Mouse (Mus musculus) forebrain, postnatal 0 days (tissue): ENCODE data around the gene Hist1h2af. TPM values are rescaled to one million over a fixed set of nuclear protein-coding genes. Genes with fewer than 3 reads are reported as not detected.

Experiments used
- ATAC-seq: fragments of 200-750 bp; cut with Nextera tagmentation; 2 replicates; pipeline ENCODE4 v1.8.0; 2017; ENCODE audit warnings: mild to moderate bottlenecking, moderate library complexity
- DNase-seq: peaks from one replicate; pipeline ENCODE4 v3.0.0-alpha.2; 2015
- H3K27ac ChIP-seq: fragments of 300-500 bp; sonication (generic); 2 replicates; pipeline ENCODE4 v1.5.1; 2014; ENCODE audit warnings: low read depth, mild to moderate bottlenecking, antibody characterized with exemption, low read length, moderate library complexity, mixed read lengths
- H3K27me3 ChIP-seq: fragments of 300-500 bp; sonication (generic); 2 replicates; pipeline ENCODE4 v1.6.1; 2014; ENCODE audit warnings: mild to moderate bottlenecking, low read length, mixed read lengths; ENCODE audit not compliant: insufficient read depth
- H3K36me3 ChIP-seq: fragments of 300-500 bp; sonication (generic); 2 replicates; pipeline ENCODE4 v1.6.1; 2014; ENCODE audit warnings: mild to moderate bottlenecking, moderate library complexity; ENCODE audit not compliant: insufficient read depth
- H3K4me1 ChIP-seq: fragments of 300-500 bp; sonication (generic); 2 replicates; pipeline ENCODE4 v1.6.1; 2014; ENCODE audit warnings: antibody characterized with exemption; ENCODE audit not compliant: insufficient read depth
- H3K4me2 ChIP-seq: fragments of 300-500 bp; sonication (generic); 2 replicates; pipeline ENCODE4 v1.6.1; 2014; ENCODE audit warnings: low read depth, mild to moderate bottlenecking, moderate library complexity
- H3K4me3 ChIP-seq: fragments of 300-500 bp; sonication (generic); 2 replicates; pipeline ENCODE4 v1.5.1; 2014; ENCODE audit warnings: low read depth, low read length, mixed read lengths
- H3K9ac ChIP-seq: fragments of 300-500 bp; sonication (generic); 2 replicates; pipeline ENCODE4 v1.6.1; 2014; ENCODE audit warnings: mild to moderate bottlenecking
- H3K9me3 ChIP-seq: fragments of 300-500 bp; sonication (generic); 2 replicates; pipeline ENCODE4 v1.6.1; 2016; ENCODE audit warnings: low read length
- CTCF ChIP-seq: sonication (generic); IDR thresholded peaks from 2 replicates; pipeline ENCODE4 v1.5.1; 2016; ENCODE audit warnings: antibody characterized with exemption, control low read depth, low read depth
- WGBS: fragments of 180-500 bp; shearing (Covaris S2); extraction: QIAGEN DNeasy Blood & Tissue Kit; methylation state at CpG from one replicate; pipeline ENCODE4 v1.1.7; 2014; 5-methylcytosine and 5-hydroxymethylcytosine counted together
- polyA plus RNA-seq: library from polyadenylated mRNA; unstranded; fragments of >200 nt; fragmentation: Nextera tagmentation; extraction: Ambion mirVana; gene quantifications from 2 replicates; pipeline ENCODE4 v1.2.1, GENCODE M21; 2015
- total RNA-seq: library from RNA; depleted of rRNA; stranded (reverse); fragments of >200 nt; gene quantifications from 2 replicates; pipeline ENCODE4 v1.2.3, GENCODE M21; 2014

The Hist1h2af gene
- total and polyA plus RNA-seq, 2 experiments from 2014 or later = 227 TPM; not detected in 1

DNA sequence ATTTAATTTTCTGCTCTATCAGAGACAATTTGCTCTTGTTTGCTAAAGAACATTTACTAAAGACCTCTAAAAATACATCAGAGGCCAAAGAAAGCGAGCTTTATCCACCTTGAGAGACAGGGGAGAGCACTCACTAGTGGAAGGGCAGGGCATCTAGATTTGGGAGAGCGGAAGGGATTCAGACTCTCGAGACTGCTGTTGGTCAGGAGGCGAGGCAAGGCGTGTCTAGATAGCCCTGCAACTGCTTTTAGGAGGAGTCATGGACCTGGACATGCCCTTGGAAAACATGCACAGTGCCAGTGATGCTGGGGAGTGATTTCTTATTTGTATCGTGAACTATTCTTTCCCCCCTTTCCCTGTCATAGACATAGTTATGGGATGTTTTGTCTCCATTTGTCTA is 38.2 kb upstream of the Hist1h2af start:
- Histone ChIP-seq H3K4me2 (no peak overlapping the region), H3K27ac (no peak overlapping the region), H3K36me3 (no peaks in the 10 kb centered on the region), H3K4me3 (no peak overlapping the region), H3K27me3 (peaks cover 11% of the 10 kb centered on the region; the same call in 1 of the 2 replicates), H3K9me3 (no peaks in the 10 kb centered on the region), H3K9ac (no peak overlapping the region), H3K4me1 (no peaks in the 10 kb centered on the region)
- DNase-seq (no peak), ATAC-seq (no peak)
- 79% methylated on average over 6 of the region's 6 CpGs for WGBS
- no peak for TF ChIP-seq CTCF

DNA sequence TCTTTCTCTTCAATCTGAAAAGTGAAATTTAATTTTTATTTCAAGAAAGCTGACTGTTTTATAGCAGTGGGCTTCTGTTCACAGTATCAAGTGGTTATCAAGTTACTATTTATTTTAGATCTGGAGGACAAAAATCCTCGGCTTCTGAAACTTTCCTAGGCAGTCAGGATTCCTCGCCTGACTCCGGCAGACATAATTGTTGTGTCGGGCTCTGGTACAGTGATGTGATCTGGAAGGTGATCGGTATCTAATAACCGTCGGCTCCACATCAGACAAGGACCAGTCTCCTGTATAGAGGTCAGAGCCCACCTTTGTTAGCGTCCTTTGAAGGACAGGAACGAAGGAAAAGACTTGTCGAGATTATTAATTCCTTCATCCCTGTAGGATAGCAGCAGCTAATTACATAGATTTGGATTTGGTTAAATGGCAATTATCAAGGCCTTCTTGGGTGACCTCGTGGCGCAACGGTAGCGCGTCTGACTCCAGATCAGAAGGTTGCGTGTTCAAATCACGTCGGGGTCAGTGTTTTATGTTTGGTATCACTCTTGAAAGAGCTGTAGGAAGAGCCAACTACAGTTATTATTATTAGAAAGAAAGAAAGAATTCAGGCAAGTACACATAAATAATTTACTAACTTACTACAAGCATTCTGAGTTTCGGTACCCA is 35.9 kb upstream of the Hist1h2af start:
- no peak overlapping the region for H3K27ac ChIP-seq
- ATAC-seq (0 out of 2 replicates have a peak, but pooled peaks have one; percentile 12), DNase-seq (peak; percentile 52)
- H3K9me3 ChIP-seq = no peaks in the 10 kb centered on the region
- H3K4me2 ChIP-seq = peak overlapping the region; percentile 45
- no peaks in the 10 kb centered on the region for H3K36me3 ChIP-seq
- H3K27me3 ChIP-seq = peaks cover 11% of the 10 kb centered on the region; the same call in 1 of the 2 replicates
- 9% methylated on average over 19 of the region's 19 CpGs for whole genome bisulfite sequencing
- no peak overlapping the region for H3K9ac ChIP-seq
- TF ChIP-seq CTCF = no peak
- no peaks in the 10 kb centered on the region for H3K4me1 ChIP-seq
- H3K4me3 ChIP-seq = peak overlapping the region; percentile 18

DNA sequence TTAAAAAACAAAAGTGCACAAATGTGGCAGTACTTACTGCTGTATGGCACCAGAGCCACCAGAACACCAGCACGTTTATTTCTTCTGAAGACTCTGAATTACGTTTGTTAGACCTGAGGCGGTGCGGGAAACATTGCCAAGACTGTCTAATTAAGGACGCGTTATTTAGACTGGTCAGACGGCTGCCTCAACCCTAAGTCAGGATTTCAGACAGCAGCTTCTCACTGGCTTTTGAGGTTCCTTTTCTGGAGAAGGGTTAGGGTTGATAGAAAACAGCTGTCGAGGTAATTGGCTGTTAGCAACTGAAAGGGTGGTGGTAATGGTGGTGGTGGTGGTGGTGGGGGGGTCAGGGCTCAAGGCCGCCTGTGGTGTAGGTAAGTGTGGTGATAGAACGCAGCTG is 35.1 kb upstream of the Hist1h2af start:
- Histone ChIP-seq H3K36me3 (no peaks in the 10 kb centered on the region), H3K9me3 (no peaks in the 10 kb centered on the region), H3K27ac (no peak overlapping the region), H3K4me3 (peak overlapping the region; percentile 18), H3K27me3 (peaks cover 11% of the 10 kb centered on the region; the same call in 1 of the 2 replicates), H3K4me2 (peak overlapping the region; percentile 45), H3K4me1 (no peaks in the 10 kb centered on the region), H3K9ac (no peak overlapping the region)
- 6% methylated on average over 10 of the region's 10 CpGs for WGBS
- no peak for DNase-seq
- no peak for TF ChIP-seq CTCF
- ATAC-seq = no peak

DNA sequence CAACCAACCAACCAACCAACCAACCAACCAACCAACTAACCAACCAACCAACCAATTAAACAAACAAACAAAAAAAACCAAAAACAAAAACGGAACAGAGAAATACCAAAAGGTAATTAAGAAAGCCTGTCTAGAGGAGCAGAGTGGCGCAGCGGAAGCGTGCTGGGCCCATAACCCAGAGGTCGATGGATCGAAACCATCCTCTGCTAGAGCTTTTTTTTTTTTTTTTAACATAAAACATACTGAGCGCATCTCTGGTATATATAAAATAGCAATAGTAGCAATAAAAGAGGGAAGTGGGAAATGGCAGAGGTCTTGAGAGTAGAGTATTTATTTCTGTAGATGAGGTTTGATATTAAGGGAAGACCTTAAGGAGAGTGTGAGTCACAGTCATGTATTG is 33.8 kb upstream of the Hist1h2af start:
- no peak overlapping the region for H3K4me3 ChIP-seq
- DNase-seq (no peak), ATAC-seq (no peak)
- H3K27ac ChIP-seq = no peak overlapping the region
- no peak for TF ChIP-seq CTCF
- 22% methylated on average over 7 of the region's 7 CpGs for WGBS
- H3K4me1 ChIP-seq = no peaks in the 10 kb centered on the region
- H3K9ac ChIP-seq = no peak overlapping the region
- H3K27me3 ChIP-seq = peaks cover 11% of the 10 kb centered on the region; the same call in 1 of the 2 replicates
- H3K4me2 ChIP-seq = no peak overlapping the region
- no peaks in the 10 kb centered on the region for H3K36me3 ChIP-seq
- H3K9me3 ChIP-seq = no peaks in the 10 kb centered on the region

DNA sequence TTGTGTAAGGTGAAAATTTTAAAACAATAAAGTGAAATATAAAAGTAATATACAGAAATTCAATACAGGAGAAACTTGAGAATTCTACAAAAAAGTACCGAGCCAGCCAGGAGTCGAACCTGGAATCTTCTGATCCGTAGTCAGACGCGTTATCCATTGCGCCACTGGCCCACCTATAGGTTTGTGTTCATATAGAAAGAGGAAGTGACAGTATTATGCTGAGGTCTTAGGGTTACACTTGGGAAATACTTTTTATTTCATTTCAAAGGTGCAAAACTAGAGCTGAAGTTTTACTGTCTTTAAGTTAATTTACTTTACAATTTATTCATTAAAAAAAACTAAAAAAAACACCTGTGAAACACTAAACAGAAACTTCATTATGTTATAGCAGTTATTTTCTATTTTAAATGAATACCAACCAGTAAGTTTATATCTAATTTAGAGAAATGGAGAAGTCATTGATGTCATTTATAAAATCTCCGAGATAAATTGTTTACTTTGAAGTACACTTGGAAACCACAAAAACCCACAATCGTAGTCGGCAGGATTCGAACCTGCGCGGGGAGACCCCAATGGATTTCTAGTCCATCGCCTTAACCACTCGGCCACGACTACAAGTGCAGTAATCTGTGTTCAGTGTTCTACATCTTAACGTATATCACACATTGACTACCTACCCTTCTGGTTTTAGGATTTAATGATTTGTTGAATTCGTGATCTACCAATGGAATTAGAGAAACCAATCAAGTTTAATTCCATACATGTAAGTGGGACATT is 33.1 kb upstream of the Hist1h2af start:
- ATAC-seq = peak; percentile 51; the same call in 1 of the 2 replicates
- H3K9ac ChIP-seq = no peak overlapping the region
- H3K27me3 ChIP-seq = peaks cover 11% of the 10 kb centered on the region; the same call in 1 of the 2 replicates
- no peaks in the 10 kb centered on the region for H3K36me3 ChIP-seq
- no peak overlapping the region for H3K4me3 ChIP-seq
- DNase-seq = peak; percentile 72
- no peak overlapping the region for H3K4me2 ChIP-seq
- H3K9me3 ChIP-seq = no peaks in the 10 kb centered on the region
- 3% methylated on average over 17 of the region's 17 CpGs for WGBS
- no peaks in the 10 kb centered on the region; the same call in 1 of the 2 replicates for H3K4me1 ChIP-seq
- no peak for TF ChIP-seq CTCF
- no peak overlapping the region for H3K27ac ChIP-seq

DNA sequence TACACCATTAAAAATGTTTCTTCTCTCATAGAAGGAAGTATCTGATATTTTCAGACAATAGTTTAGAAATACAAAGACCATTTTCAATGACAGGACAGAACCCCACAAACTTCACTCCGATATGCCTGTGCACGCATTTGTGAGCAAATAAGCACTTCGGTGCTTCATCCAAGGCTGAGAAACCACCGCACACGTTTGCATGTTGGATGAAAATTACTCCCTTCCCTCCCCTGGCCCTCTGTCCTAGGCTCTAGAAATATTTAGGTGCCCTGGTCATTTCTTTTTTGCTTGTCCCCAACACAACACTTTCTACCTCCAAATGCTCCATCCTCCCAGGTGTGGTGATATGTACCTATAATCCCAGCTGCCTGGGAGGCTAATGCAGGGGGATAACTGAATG is 32.2 kb upstream of the Hist1h2af start:
- no peak for ATAC-seq
- no peaks in the 10 kb centered on the region; the same call in 1 of the 2 replicates for H3K4me1 ChIP-seq
- H3K27me3 ChIP-seq = peaks cover 11% of the 10 kb centered on the region; the same call in 1 of the 2 replicates
- H3K36me3 ChIP-seq = no peaks in the 10 kb centered on the region
- DNase-seq = no peak
- TF ChIP-seq CTCF = no peak
- H3K9ac ChIP-seq = no peak overlapping the region
- 0 out of 2 replicates have a peak overlapping the region, but pooled peaks have one; percentile 4 for H3K4me2 ChIP-seq
- no peak overlapping the region for H3K4me3 ChIP-seq
- no peak overlapping the region for H3K27ac ChIP-seq
- WGBS = 22% methylated on average over 5 of the region's 5 CpGs
- H3K9me3 ChIP-seq = no peaks in the 10 kb centered on the region

DNA sequence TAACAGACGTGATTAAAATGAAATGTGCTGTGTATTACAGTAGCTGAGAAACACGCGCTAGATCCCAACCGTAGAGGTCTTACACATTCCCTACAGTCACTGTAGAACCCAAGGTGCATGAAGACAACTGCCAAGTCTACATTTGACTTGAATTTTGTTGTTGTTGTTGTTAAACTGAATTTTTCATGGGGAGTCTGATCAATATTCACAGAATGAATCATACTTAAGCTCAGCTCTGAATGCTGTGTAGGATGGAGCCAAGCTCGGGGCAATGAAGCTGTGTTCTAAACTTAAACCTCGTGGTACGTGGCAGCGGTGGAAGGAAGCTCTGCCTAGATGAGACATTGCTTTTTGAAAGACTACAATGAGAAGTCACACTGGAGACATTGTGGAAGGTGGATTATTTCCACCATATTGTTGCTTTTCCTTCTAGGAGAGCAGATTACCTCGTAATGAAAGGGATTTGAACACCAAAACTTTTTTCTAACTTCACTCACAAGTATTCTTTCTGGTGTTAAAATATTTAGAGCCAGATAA is 31.6 kb upstream of the Hist1h2af start:
- DNase-seq (no peak), ATAC-seq (no peak)
- TF ChIP-seq CTCF = no peak

More for the DNA sequence above, 31.6 kb upstream of the Hist1h2af start:
- H3K9ac ChIP-seq = no peak overlapping the region
- no peaks in the 10 kb centered on the region for H3K9me3 ChIP-seq
- H3K36me3 ChIP-seq = no peaks in the 10 kb centered on the region
- 0 out of 2 replicates have a peak overlapping the region, but pooled peaks have one; percentile 4 for H3K4me2 ChIP-seq
- no peaks in the 10 kb centered on the region; the same call in 1 of the 2 replicates for H3K4me1 ChIP-seq
- peaks cover 11% of the 10 kb centered on the region; the same call in 1 of the 2 replicates for H3K27me3 ChIP-seq
- no peak overlapping the region for H3K27ac ChIP-seq
- no peak overlapping the region for H3K4me3 ChIP-seq
- 33% methylated on average over 9 of the region's 9 CpGs for WGBS
